Mouse (Mus musculus): ENCODE measurements around the gene Ppp2r5c. TPM values are rescaled to one million over a fixed set of nuclear protein-coding genes. Genes with fewer than 3 reads are reported as not detected.

The Ppp2r5c gene
- total and polyA plus RNA-seq, 2 experiments = 12.5 to 29.4 TPM

DNA sequence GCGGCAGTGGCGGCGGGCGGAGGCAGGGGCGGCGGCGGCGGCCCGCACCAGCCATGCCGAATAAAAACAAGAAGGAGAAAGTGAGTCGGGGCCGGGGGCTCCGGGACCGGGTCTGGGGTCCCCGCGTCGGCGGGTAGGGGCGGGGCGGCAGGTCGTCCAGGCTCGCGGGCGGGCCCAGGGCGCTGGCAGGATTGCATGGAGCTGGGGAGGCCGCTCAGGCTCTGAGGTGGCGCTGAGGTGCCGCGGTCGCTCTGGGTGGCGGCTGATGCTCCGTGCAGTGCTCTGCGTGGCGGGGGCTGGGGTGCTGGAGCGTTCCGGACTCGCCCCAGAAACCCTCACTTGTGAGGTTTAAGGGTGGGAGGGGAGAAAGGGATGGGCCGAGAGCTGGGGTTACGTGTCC lies 386 bp downstream of the Ppp2r5c start:
- H3K9ac ChIP-seq (ENCODE audit: low read depth, low read length) = peak overlapping the region; percentile 92
- H3K27ac ChIP-seq (replicated peaks; ENCODE audit: insufficient read depth, low read depth, low read length) = no peak overlapping the region
- H3K79me2 ChIP-seq (ENCODE audit: control insufficient read depth, insufficient read depth, low read length) = no peaks in the 10 kb centered on the region
- peaks cover 4% of the 10 kb centered on the region for H3K4me1 ChIP-seq (ENCODE audit: control insufficient read depth, insufficient read depth, low read length)
- H3K4me3 ChIP-seq (ENCODE audit: insufficient read depth, low read depth, low read length) = peak overlapping the region; percentile 80
- TF ChIP-seq CTCF (IDR thresholded peaks at IDR 0.05; ENCODE audit: low read depth, low read length) (no peak), POLR2A (IDR thresholded peaks at IDR 0.05; ENCODE audit: extremely low read depth, insufficient read depth, low read length) (no peak)
- H3K27me3 ChIP-seq (ENCODE audit: control insufficient read depth, insufficient read depth, low read length) = no peaks in the 10 kb centered on the region
- 1% methylated on average over 32 of the region's 39 CpGs for WGBS
- no peaks in the 10 kb centered on the region for H3K36me3 ChIP-seq (ENCODE audit: control insufficient read depth, insufficient read depth, low read length)
- no peak for DNase-seq (ENCODE audit: extremely low read depth, low read depth, low spot score)

DNA sequence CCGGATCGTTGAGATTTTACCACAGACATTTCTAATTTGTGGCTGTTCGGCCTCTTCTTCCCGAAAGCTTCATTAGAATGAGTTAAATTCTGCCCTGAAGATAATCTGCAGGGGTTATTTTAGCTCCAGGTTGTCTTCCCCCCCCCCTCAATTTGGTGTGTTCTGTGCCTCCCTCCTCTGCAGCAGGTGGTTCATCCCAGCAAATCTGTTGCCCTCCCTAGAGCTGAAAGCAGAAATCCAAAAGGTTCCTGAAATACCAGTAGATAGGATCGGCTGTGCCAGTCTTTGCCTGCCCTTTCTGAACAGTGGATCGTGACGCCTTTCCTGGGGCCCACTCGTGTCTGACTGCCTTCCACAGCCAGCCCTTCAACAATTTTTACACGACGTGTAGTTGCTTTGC lies 1.8 kb downstream of the Ppp2r5c start:
- 97% methylated on average over 10 of the region's 10 CpGs for WGBS
- no peaks in the 10 kb centered on the region for H3K36me3 ChIP-seq (ENCODE audit: control insufficient read depth, insufficient read depth, low read length)
- TF ChIP-seq POLR2A (IDR thresholded peaks at IDR 0.05; ENCODE audit: extremely low read depth, insufficient read depth, low read length) (no peak), CTCF (IDR thresholded peaks at IDR 0.05; ENCODE audit: low read depth, low read length) (no peak)
- DNase-seq (ENCODE audit: extremely low read depth, low read depth, low spot score) = no peak
- no peaks in the 10 kb centered on the region for H3K27me3 ChIP-seq (ENCODE audit: control insufficient read depth, insufficient read depth, low read length)
- H3K4me1 ChIP-seq (ENCODE audit: control insufficient read depth, insufficient read depth, low read length) = peaks cover 4% of the 10 kb centered on the region
- no peak overlapping the region for H3K27ac ChIP-seq (replicated peaks; ENCODE audit: insufficient read depth, low read depth, low read length)
- no peak overlapping the region for H3K4me3 ChIP-seq (ENCODE audit: insufficient read depth, low read depth, low read length)
- H3K9ac ChIP-seq (ENCODE audit: low read depth, low read length) = no peak overlapping the region
- H3K79me2 ChIP-seq (ENCODE audit: control insufficient read depth, insufficient read depth, low read length) = no peaks in the 10 kb centered on the region

DNA sequence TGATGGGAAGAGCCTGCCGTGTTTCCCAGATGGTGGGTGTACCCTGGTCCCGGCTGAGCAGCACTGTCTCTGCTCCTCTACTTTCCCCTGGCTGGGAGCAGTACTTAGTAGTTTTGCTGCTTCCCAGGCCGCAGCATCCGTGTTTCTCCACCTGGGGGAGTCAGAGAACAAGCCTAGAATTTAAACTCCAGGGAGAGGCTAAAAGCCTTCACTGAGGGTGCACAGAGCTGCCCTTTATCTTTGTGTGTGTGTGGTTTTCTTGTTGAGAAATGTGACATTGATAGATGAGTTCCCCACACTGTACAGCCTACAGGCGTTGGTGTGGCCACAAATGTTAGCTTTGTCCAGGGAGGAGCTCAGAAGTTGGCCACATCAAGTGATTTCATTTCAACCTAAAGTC lies 7.3 kb downstream of the Ppp2r5c start:
- Histone ChIP-seq H3K4me3 (ENCODE audit: insufficient read depth, low read depth, low read length) (no peak overlapping the region), H3K4me1 (ENCODE audit: control insufficient read depth, insufficient read depth, low read length) (no peaks in the 10 kb centered on the region; the same call in 1 of the 2 replicates), H3K27me3 (ENCODE audit: control insufficient read depth, insufficient read depth, low read length) (no peaks in the 10 kb centered on the region), H3K9ac (ENCODE audit: low read depth, low read length) (no peak overlapping the region), H3K27ac (replicated peaks; ENCODE audit: insufficient read depth, low read depth, low read length) (no peak overlapping the region), H3K79me2 (ENCODE audit: control insufficient read depth, insufficient read depth, low read length) (no peaks in the 10 kb centered on the region; the same call in 1 of the 2 replicates), H3K36me3 (ENCODE audit: control insufficient read depth, insufficient read depth, low read length) (no peaks in the 10 kb centered on the region)
- DNase-seq (ENCODE audit: extremely low read depth, low read depth, low spot score) = peak; percentile 30
- WGBS = 17% methylated on average over 5 of the region's 5 CpGs
- TF ChIP-seq POLR2A (IDR thresholded peaks at IDR 0.05; ENCODE audit: extremely low read depth, insufficient read depth, low read length) = no peak
- TF ChIP-seq CTCF (IDR thresholded peaks at IDR 0.05; ENCODE audit: low read depth, low read length) = peak; percentile 75

DNA sequence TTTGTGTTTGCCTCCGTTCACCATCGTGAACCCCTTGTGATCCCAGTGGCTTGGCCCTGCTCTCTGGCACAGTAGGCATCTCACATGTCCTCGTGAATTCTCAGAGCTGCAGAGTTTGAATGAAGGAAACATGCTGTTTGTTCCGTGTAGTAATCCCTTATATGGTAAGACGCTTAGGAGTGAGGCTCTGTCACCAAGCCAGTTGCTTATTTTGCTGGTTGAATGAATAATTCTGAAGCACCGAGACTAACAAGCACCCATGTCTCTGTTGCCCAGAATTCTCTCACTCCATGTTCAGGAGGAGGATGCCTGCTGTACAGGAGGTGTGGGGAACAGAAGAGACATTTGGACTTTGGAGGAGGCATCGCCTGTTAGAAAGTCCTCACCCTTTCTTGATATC lies 9.1 kb downstream of the Ppp2r5c start:
- H3K36me3 ChIP-seq (ENCODE audit: control insufficient read depth, insufficient read depth, low read length) = no peaks in the 10 kb centered on the region
- no peak overlapping the region for H3K4me3 ChIP-seq (ENCODE audit: insufficient read depth, low read depth, low read length)
- TF ChIP-seq POLR2A (IDR thresholded peaks at IDR 0.05; ENCODE audit: extremely low read depth, insufficient read depth, low read length) = no peak
- TF ChIP-seq CTCF (IDR thresholded peaks at IDR 0.05; ENCODE audit: low read depth, low read length) = no peak
- no peak overlapping the region for H3K9ac ChIP-seq (ENCODE audit: low read depth, low read length)
- 91% methylated on average over 7 of the region's 7 CpGs for WGBS
- H3K27ac ChIP-seq (replicated peaks; ENCODE audit: insufficient read depth, low read depth, low read length) = no peak overlapping the region
- DNase-seq (ENCODE audit: extremely low read depth, low read depth, low spot score) = no peak
- no peaks in the 10 kb centered on the region; the same call in 1 of the 2 replicates for H3K79me2 ChIP-seq (ENCODE audit: control insufficient read depth, insufficient read depth, low read length)
- H3K27me3 ChIP-seq (ENCODE audit: control insufficient read depth, insufficient read depth, low read length) = no peaks in the 10 kb centered on the region
- H3K4me1 ChIP-seq (ENCODE audit: control insufficient read depth, insufficient read depth, low read length) = peaks cover 8% of the 10 kb centered on the region

DNA sequence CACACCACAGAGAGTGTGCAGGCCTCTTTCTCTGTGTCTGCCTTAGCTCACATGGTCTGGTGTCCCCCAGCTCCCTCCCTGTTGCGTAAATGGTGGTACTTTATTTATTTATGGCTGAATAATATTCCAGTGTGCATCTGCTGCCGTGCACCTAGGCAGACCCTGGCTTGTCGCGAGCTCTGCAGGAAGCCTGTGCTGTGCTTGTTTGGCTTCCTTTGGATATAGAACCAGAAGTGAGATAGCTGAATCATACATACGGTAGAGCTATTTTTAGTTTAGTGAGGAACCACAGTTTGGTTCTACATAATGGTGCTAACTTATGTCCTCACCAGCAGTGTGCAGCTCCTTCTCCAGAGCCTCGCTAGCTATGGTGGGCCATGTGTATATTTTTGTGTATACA lies 11.7 kb downstream of the Ppp2r5c start:
- Histone ChIP-seq H3K4me3 (ENCODE audit: insufficient read depth, low read depth, low read length) (no peak overlapping the region), H3K36me3 (ENCODE audit: control insufficient read depth, insufficient read depth, low read length) (no peaks in the 10 kb centered on the region; the same call in 1 of the 2 replicates), H3K27me3 (ENCODE audit: control insufficient read depth, insufficient read depth, low read length) (no peaks in the 10 kb centered on the region), H3K27ac (replicated peaks; ENCODE audit: insufficient read depth, low read depth, low read length) (no peak overlapping the region), H3K79me2 (ENCODE audit: control insufficient read depth, insufficient read depth, low read length) (no peaks in the 10 kb centered on the region; the same call in 1 of the 2 replicates), H3K9ac (ENCODE audit: low read depth, low read length) (no peak overlapping the region), H3K4me1 (ENCODE audit: control insufficient read depth, insufficient read depth, low read length) (peaks cover 8% of the 10 kb centered on the region)
- DNase-seq (ENCODE audit: extremely low read depth, low read depth, low spot score) = no peak
- 76% methylated on average over 6 of the region's 6 CpGs for WGBS
- TF ChIP-seq CTCF (IDR thresholded peaks at IDR 0.05; ENCODE audit: low read depth, low read length) = no peak

DNA sequence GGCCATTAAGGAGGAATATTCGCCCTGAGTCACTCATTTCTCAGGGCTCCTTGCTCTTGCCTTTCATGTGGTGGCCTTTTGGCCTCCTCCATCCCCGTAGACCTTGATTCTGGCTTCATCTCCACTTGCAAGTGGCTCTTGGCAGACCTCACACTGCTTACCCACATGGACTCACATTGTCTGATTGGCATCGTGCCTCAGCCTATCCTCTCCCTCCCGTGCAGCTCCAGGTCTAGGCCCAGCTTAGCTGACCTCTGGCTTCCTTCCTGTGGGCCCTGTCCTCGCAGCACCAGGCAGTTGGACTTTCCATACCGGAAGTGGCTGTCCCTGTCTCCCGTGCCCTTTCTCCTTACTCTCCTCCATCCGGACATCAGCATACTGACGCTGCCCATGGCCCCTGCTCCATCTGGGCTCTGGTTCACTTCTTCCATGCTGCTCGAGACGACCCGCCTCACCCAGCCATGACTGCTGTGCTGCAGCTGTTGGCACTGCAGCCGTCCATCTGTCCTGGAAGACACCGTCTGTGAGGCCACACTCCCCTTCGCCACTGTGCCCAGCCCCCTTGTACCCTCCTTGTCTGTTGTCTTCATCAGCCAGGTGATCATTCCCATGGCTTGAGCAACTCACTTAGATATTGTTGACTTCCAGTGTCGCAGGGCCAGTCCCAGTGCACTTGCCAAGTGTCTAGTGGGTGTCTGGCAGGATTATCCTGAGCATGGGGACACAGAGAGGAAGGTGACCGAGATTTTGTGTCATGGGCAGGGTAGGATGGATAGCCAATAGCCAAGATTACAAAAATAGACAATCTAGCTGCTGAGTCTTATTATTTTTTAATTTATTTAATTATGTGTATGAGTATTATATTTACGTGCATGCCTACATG lies 13.7 kb downstream of the Ppp2r5c start:
- Histone ChIP-seq H3K9ac (ENCODE audit: low read depth, low read length) (0 out of 2 replicates have a peak overlapping the region, but pooled peaks have one; percentile 3), H3K4me1 (ENCODE audit: control insufficient read depth, insufficient read depth, low read length) (peaks cover 8% of the 10 kb centered on the region), H3K36me3 (ENCODE audit: control insufficient read depth, insufficient read depth, low read length) (no peaks in the 10 kb centered on the region; the same call in 1 of the 2 replicates), H3K27me3 (ENCODE audit: control insufficient read depth, insufficient read depth, low read length) (no peaks in the 10 kb centered on the region), H3K4me3 (ENCODE audit: insufficient read depth, low read depth, low read length) (no peak overlapping the region), H3K79me2 (ENCODE audit: control insufficient read depth, insufficient read depth, low read length) (no peaks in the 10 kb centered on the region; the same call in 1 of the 2 replicates), H3K27ac (replicated peaks; ENCODE audit: insufficient read depth, low read depth, low read length) (peak overlapping the region; percentile 13; the same call in 1 of the 2 replicates)
- TF ChIP-seq POLR2A (IDR thresholded peaks at IDR 0.05; ENCODE audit: extremely low read depth, insufficient read depth, low read length) = no peak
- no peak for TF ChIP-seq CTCF (IDR thresholded peaks at IDR 0.05; ENCODE audit: low read depth, low read length)
- WGBS = 47% methylated on average over 18 of the region's 18 CpGs
- peak; percentile 93 for DNase-seq (ENCODE audit: extremely low read depth, low read depth, low spot score)
